Mouse (Mus musculus) stomach, embryonic 16.5 days (tissue): ENCODE data around the gene Nlgn3. TPM values are rescaled to one million over a fixed set of nuclear protein-coding genes. Genes with fewer than 3 reads are reported as not detected.
"Not testable (repeated sequence)": the region's sequence is repeated elsewhere in the genome, so short reads cannot be mapped to it uniquely, and the experiment has no call there.

Experiments used
- ATAC-seq: fragments of 200-750 bp; cut with Nextera tagmentation; 2 replicates; pipeline ENCODE4 v1.8.0; 2017; ENCODE audit warnings: moderate number of reproducible peaks, moderate TSS enrichment; ENCODE audit not compliant: insufficient read depth, low FRiP score
- H3K27ac ChIP-seq: fragments of 300-500 bp; sonication (generic); 2 replicates; pipeline ENCODE4 v1.5.1; 2014; ENCODE audit warnings: low read length
- H3K27me3 ChIP-seq: fragments of 300-500 bp; sonication (generic); 2 replicates; pipeline ENCODE4 v1.6.1; 2014; ENCODE audit warnings: low read length, control low read depth, mixed read lengths; ENCODE audit not compliant: control insufficient read depth, insufficient read depth
- H3K36me3 ChIP-seq: fragments of 300-500 bp; sonication (generic); 2 replicates; pipeline ENCODE4 v1.6.1; 2014; ENCODE audit warnings: low read length; ENCODE audit not compliant: control insufficient read depth, insufficient read depth
- H3K4me1 ChIP-seq: fragments of 300-500 bp; sonication (generic); 2 replicates; pipeline ENCODE4 v1.6.1; 2014; ENCODE audit warnings: low read length, control low read depth, mixed read lengths; ENCODE audit not compliant: control insufficient read depth, insufficient read depth
- H3K4me2 ChIP-seq: fragments of 300-500 bp; sonication (generic); 2 replicates; pipeline ENCODE4 v1.6.1; 2014; ENCODE audit warnings: low read depth, low read length, mixed read lengths
- H3K4me3 ChIP-seq: fragments of 300-500 bp; sonication (generic); replicated peaks from 2 replicates; pipeline ENCODE4 v1.5.1; 2014; ENCODE audit warnings: mild to moderate bottlenecking, low read length
- H3K9ac ChIP-seq: fragments of 300-500 bp; sonication (generic); 2 replicates; pipeline ENCODE4 v1.6.1; 2014; ENCODE audit warnings: low read length
- H3K9me3 ChIP-seq: fragments of 300-500 bp; sonication (generic); replicated peaks from 2 replicates; pipeline ENCODE4 v1.6.1; 2016; ENCODE audit warnings: low read length, control low read depth; ENCODE audit not compliant: control insufficient read depth
- WGBS: fragments of 180-500 bp; shearing (Covaris S2); extraction: QIAGEN DNeasy Blood & Tissue Kit; methylation state at CpG from one replicate; pipeline ENCODE4 v1.1.7; 2014; 5-methylcytosine and 5-hydroxymethylcytosine counted together
- polyA plus RNA-seq: library from polyadenylated mRNA; unstranded; fragments of >200 nt; fragmentation: Nextera tagmentation; extraction: Ambion mirVana; gene quantifications from 2 replicates; pipeline ENCODE4 v1.2.1, GENCODE M21; 2015

Nlgn3 gene
- polyA plus RNA-seq, 1 experiment from 2014 or later: 7.3 TPM

DNA sequence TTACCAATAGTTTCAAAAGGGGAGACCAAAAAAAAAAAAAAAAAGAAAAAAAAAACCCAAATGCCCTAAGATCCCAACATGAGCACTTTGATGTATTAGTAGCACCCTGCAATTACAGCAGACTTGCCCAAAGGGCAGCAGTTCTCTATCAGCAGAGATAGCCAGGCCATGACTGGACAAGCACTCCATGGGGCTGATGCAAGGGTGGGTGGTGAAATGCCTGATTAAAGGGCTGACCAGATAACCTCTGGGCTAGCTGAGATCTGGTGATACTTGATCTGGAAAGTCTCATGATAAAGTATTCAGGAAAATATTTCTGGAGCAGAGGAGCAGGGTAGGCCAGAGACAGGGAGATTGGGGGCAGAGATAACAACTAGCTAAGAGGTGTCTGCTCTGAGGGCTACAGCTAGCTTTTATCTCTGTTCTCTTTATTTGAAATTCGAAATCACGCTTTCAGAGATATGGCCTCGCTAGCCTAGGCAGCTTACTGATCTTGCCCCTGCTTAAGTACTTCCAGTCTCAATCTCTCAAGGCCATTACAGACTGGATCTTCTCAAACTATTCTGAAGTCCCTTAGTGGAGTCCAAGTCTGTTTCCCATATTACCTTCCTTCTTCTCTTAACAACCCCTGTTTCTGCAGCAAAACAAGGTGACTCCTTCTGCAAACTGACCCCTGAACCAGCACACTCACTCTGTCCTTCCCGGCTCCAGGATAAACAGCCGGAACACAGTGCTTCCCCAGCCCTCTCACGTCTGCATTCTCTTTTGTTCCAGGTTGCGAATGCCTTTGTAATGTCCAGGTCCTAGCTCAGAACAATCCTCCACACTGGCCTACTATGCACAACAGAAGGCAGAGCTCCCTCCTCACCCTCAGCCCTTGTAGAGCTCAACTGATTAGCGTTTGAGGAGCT lies 27.3 kb downstream of the Nlgn3 start:
- ATAC-seq: no peak

DNA sequence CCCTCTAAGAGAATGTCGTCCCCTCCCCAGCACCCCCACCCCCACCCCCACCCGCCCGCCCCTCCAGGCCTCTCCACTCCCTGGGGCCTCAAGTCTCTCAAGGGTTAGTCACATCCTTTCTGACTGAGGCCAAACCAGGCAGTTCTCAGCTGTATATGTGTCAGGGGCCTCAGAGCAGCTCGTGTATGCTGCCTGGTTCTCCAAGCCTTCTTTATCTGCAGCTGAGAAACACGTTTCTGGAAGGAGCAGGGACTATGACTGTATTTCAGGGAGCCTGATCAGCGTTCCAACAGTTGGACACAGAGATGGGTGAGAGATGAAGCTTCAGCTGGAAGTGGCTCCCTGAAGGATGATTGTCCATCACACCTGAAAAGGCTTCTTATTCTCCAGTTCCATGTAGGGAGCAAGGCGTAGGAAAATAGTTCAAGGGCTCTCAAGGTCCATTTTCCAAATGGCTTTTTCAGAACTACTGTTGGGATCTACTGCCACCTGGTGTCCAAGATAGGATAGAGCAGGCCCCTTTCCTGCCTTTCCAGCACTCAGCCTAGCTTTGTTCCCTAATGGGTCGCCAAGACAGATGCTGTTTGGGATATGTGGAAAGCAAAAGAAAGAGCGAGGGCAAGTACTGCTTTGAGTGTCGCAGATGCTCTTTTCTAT lies 30.5 kb downstream of the Nlgn3 start:
- 23% methylated on average over 10 of the region's 10 CpGs for WGBS
- no peaks in the 10 kb centered on the region for H3K27me3 ChIP-seq
- peak overlapping the region; percentile 69 for H3K27ac ChIP-seq
- no peak for ATAC-seq
- peak overlapping the region; percentile 52; the same call in 1 of the 2 replicates for H3K9ac ChIP-seq
- no peaks in the 10 kb centered on the region for H3K4me1 ChIP-seq
- H3K36me3 ChIP-seq: no peaks in the 10 kb centered on the region
- H3K4me2 ChIP-seq: no peak overlapping the region
- H3K9me3 ChIP-seq: no peaks in the 10 kb centered on the region
- no peak overlapping the region for H3K4me3 ChIP-seq

More for the DNA sequence above, 27.3 kb downstream of the Nlgn3 start:
- no peaks in the 10 kb centered on the region; the same call in 1 of the 2 replicates for H3K27me3 ChIP-seq
- H3K27ac ChIP-seq: no peak overlapping the region
- H3K4me2 ChIP-seq: no peak overlapping the region
- no peaks in the 10 kb centered on the region for H3K36me3 ChIP-seq
- no peak overlapping the region for H3K9ac ChIP-seq
- H3K4me3 ChIP-seq: no peak overlapping the region
- no peaks in the 10 kb centered on the region for H3K9me3 ChIP-seq
- no peaks in the 10 kb centered on the region for H3K4me1 ChIP-seq
- WGBS: 44% methylated on average over 8 of the region's 8 CpGs

DNA sequence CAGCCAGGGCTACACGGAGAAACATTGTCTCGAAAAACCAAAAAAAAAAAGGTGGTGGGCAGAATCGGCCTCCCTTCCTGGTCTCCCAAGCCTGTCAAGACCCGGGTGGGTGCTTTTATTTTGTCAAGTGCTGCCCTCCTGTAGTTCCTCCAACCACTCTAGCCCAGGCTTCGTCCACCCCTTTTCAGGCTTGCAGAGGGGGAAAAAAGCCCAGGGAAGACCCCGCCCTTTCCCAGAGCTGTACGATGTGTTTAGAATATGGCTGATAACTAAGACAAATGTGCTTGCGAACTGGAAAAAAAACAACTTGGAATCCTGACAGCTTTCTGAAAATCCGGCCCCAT lies 33.0 kb downstream of the Nlgn3 start:
- H3K27ac ChIP-seq: peak overlapping the region; percentile 95
- no peaks in the 10 kb centered on the region for H3K9me3 ChIP-seq
- peak overlapping the region; percentile 51 for H3K4me2 ChIP-seq
- no peaks in the 10 kb centered on the region for H3K27me3 ChIP-seq
- ATAC-seq: peak; percentile 52; the same call in 1 of the 2 replicates
- H3K9ac ChIP-seq: peak overlapping the region; percentile 71
- no peaks in the 10 kb centered on the region for H3K4me1 ChIP-seq
- WGBS: 28% methylated on average over 9 of the region's 9 CpGs
- no peaks in the 10 kb centered on the region for H3K36me3 ChIP-seq
- H3K4me3 ChIP-seq: peak overlapping the region; percentile 39

- H3K36me3 ChIP-seq: no peaks in the 10 kb centered on the region
- ATAC-seq: peak; percentile 96
- peak overlapping the region; percentile 64 for H3K4me2 ChIP-seq
- no peaks in the 10 kb centered on the region for H3K27me3 ChIP-seq
- peak overlapping the region; percentile 95 for H3K27ac ChIP-seq
- no peaks in the 10 kb centered on the region for H3K4me1 ChIP-seq
- H3K9ac ChIP-seq: peak overlapping the region; percentile 71
- 15% methylated on average over 42 of the region's 49 CpGs for WGBS
- H3K9me3 ChIP-seq: no peaks in the 10 kb centered on the region
- peak overlapping the region; percentile 43 for H3K4me3 ChIP-seq
Measured at GRCm38 (mm10) chrX:101332375-101333211, 33.6 kb downstream of the Nlgn3 start.

DNA sequence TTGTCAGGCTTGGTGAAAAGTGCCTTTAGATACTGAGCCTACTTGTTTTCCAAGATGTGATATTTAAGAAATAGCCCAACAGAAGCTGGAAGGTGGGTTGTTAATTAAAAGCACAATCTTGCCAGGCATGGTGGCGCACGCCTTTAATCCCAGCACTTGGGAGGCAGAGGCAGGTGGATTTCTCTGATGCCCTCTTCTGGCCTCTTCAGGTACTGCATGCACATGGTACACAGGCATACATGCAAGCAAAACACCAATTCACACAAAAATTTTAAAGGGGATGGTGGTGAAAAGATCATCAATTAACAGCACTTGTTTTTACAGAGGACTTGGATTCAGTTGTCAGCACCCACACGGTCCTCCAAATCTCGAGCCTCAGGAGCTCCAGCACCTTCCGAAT lies 35.6 kb downstream of the Nlgn3 start:
- no peaks in the 10 kb centered on the region for H3K4me1 ChIP-seq
- WGBS: 89% methylated on average over 5 of the region's 5 CpGs
- H3K9me3 ChIP-seq: no peaks in the 10 kb centered on the region
- no peak overlapping the region for H3K27ac ChIP-seq
- ATAC-seq: no peak
- H3K27me3 ChIP-seq: no peaks in the 10 kb centered on the region
- no peaks in the 10 kb centered on the region for H3K36me3 ChIP-seq
- no peak overlapping the region for H3K4me2 ChIP-seq
- no peak overlapping the region for H3K4me3 ChIP-seq
- no peak overlapping the region for H3K9ac ChIP-seq

DNA sequence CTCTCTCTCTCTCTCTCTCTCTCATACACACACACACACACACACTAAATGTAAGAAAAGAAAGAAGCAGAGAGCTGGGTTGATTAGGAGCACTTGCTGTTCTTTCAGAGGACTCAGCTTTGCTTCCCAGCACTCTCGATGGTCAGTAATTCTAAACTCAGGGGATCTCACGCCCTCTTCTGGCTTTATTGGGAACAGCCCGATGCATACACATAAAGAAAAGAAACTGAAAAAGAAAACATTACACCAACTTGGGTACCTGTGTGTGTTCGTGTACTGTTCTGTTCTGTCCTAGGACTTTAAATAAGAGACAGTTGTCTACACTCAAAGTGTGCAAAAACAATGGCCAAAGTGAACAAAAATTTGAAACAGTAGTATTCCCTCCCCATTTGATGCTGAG lies 39.7 kb downstream of the Nlgn3 start:
- H3K4me3 ChIP-seq: no peak overlapping the region
- no peak overlapping the region for H3K4me2 ChIP-seq
- H3K27ac ChIP-seq: no peak overlapping the region
- no peak for ATAC-seq
- H3K9ac ChIP-seq: no peak overlapping the region
- no peaks in the 10 kb centered on the region for H3K27me3 ChIP-seq
- H3K36me3 ChIP-seq: no peaks in the 10 kb centered on the region
- WGBS: 46% methylated on average over 4 of the region's 4 CpGs
- no peaks in the 10 kb centered on the region for H3K9me3 ChIP-seq
- H3K4me1 ChIP-seq: no peaks in the 10 kb centered on the region

DNA sequence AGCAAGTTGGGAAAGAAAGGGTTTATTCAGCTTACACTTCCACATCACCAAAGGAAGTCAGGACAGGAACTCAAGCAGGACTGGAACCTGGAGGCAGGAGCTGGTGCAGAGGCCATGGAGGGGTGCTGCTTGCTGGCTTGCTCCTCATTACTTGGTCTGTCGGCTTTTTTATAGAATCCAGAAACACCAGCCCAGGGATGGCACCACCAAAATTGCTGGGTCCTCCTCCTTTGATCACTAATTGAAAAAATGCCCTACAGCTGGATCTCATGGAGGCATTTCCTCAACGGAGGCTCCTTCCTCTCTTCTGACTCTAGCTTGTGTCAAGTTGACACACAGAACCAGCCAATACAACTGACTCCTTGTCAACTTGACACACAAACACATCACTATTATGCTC lies 43.9 kb downstream of the Nlgn3 start:
- H3K27ac ChIP-seq, H3K9ac ChIP-seq, H3K4me1 ChIP-seq, H3K4me3 ChIP-seq, ATAC-seq, H3K36me3 ChIP-seq, H3K9me3 ChIP-seq, H3K4me2 ChIP-seq, H3K27me3 ChIP-seq: not testable (repeated sequence)
- WGBS: 64% methylated on average over 2 of the region's 2 CpGs

DNA sequence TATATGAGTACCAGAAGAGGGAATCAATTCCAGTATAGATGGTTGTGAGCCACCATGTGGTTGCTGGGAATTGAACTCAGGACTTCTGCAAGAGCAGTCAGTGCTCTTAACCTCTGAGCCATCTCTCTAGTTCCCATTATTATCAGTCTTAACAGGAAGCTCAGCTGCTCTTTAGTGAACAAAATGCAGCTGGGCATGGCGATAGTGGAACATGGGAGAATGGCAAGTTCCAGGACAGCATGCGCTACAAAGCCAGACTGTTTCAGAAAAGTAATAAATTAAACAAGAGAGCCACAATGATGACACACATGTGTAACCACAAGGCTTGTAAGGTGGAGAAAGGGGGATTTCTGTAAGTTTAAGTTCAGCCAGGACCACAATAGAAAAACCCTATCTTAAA lies 46.5 kb downstream of the Nlgn3 start:
- no peaks in the 10 kb centered on the region; the same call in 1 of the 2 replicates for H3K27me3 ChIP-seq
- H3K36me3 ChIP-seq: no peaks in the 10 kb centered on the region
- H3K9ac ChIP-seq: no peak overlapping the region
- H3K27ac ChIP-seq: no peak overlapping the region
- no peak for ATAC-seq
- H3K9me3 ChIP-seq: no peaks in the 10 kb centered on the region
- H3K4me1 ChIP-seq: no peaks in the 10 kb centered on the region
- 82% methylated on average over 2 of the region's 2 CpGs for WGBS
- no peak overlapping the region for H3K4me2 ChIP-seq
- H3K4me3 ChIP-seq: no peak overlapping the region
